Mouse (Mus musculus) C2C12 (cell line): ENCODE results near the gene Slc7a4. TPM values are rescaled to one million over a fixed set of nuclear protein-coding genes. Genes with fewer than 3 reads are reported as not detected.

Experiments used
- H3K27me3 ChIP-seq: one replicate; pipeline ENCODE4 v1.6.1; 2011; ENCODE audit not compliant: control insufficient read depth, insufficient read depth, insufficient read length
- H3K36me3 ChIP-seq: one replicate; pipeline ENCODE4 v1.6.1; 2011; ENCODE audit not compliant: control insufficient read depth, insufficient read depth
- H3K4me3 ChIP-seq: one replicate; pipeline ENCODE4 v1.5.1; 2011; ENCODE audit warnings: mild to moderate bottlenecking, control low read depth; ENCODE audit not compliant: poor library complexity, insufficient read depth, severe bottlenecking
- H3K79me2 ChIP-seq: one replicate; pipeline ENCODE4 v1.6.1; 2011; ENCODE audit not compliant: control insufficient read depth, insufficient read depth
- H3K79me3 ChIP-seq: one replicate; pipeline ENCODE4 v1.6.1; 2011; ENCODE audit warnings: low read depth, control low read depth
- H3ac ChIP-seq: one replicate; pipeline ENCODE3; 2011; ENCODE audit warnings: low read depth; ENCODE audit not compliant: control insufficient read depth, insufficient read length
- CEBPB ChIP-seq: IDR thresholded peaks from one replicate; pipeline ENCODE4 v1.6.1; 2011; ENCODE audit warnings: low read depth, mild to moderate bottlenecking, control low read depth, moderate library complexity
- CTCF ChIP-seq: IDR thresholded peaks from one replicate; pipeline ENCODE4 v1.5.1; 2011; ENCODE audit not compliant: control insufficient read depth, insufficient read depth, insufficient read length
- FOSL1 ChIP-seq: IDR thresholded peaks from one replicate; pipeline ENCODE4 v1.8.0; 2011; ENCODE audit warnings: mild to moderate bottlenecking, low read length; ENCODE audit not compliant: poor library complexity, insufficient read depth, severe bottlenecking
- MAX ChIP-seq: IDR thresholded peaks from one replicate; pipeline ENCODE4 v1.6.1; 2011; ENCODE audit warnings: mild to moderate bottlenecking, control low read depth
- MYOD1 ChIP-seq: IDR thresholded peaks from one replicate; pipeline ENCODE4 v1.6.1; 2011; ENCODE audit warnings: low read depth; ENCODE audit not compliant: control insufficient read depth, insufficient read length
- MYOG ChIP-seq: IDR thresholded peaks from one replicate; pipeline ENCODE4 v1.6.1; 2011; ENCODE audit not compliant: control insufficient read depth, insufficient read length; ENCODE audit errors: extremely low read depth
- USF1 ChIP-seq: IDR thresholded peaks from one replicate; pipeline ENCODE4 v1.6.1; 2011; ENCODE audit warnings: low read depth, mild to moderate bottlenecking, control low read depth, moderate library complexity
- polyA plus RNA-seq: library from polyadenylated mRNA; unstranded; fragments of >200 nt; fragmentation: generic; extraction: Trizol; gene quantifications from one replicate; pipeline ENCODE4 v1.2.1, GENCODE M21; 2012; ENCODE audit warnings: missing spikeins

The Slc7a4 gene
- polyA plus RNA-seq, 1 experiment: 1.4 TPM

DNA sequence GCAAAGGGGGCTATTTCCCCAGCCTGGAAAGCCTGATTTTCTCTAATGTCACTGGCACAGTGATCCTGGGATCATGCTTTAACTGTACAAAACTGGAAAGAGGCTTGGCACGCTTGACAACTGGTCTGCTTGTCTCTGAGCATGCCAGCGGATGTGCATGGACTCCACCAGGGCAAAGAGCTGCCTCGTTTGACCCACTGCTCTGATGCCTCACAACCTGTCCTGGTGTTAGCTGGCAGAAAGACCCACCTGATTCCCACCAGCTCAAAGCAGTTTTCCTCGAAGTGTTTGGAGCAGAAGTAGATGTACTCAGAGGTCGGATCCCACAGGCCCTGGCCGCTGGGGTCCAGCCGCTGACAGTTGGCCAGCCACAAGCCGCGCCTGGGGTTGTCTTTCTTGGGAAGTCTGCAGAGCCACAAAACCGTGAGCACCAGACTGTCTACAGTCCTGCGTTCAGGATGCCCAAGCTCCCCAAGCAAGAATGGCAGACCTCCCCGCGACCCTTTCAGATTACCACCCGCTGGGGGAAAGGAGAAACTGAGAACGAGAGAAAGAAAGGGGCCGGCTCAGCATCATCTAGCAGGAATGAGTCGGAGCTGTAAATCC is 52.9 kb downstream of the Slc7a4 start:
- Histone ChIP-seq H3K27me3 (no peaks in the 10 kb centered on the region), H3ac (peak overlapping the region; percentile 83), H3K79me2 (peaks cover 32% of the 10 kb centered on the region), H3K36me3 (peaks cover 41% of the 10 kb centered on the region), H3K79me3 (peaks cover 18% of the 10 kb centered on the region), H3K4me3 (peak overlapping the region; percentile 85)
- TF ChIP-seq USF1 (no peak), MAX (no peak), MYOG (no peak), FOSL1 (no peak), MYOD1 (no peak), CEBPB (no peak), CTCF (no peak)

- peaks cover 58% of the 10 kb centered on the region for H3K36me3 ChIP-seq
- no peak overlapping the region for H3ac ChIP-seq
- peaks cover 18% of the 10 kb centered on the region for H3K79me3 ChIP-seq
- no peak overlapping the region for H3K4me3 ChIP-seq
- peaks cover 32% of the 10 kb centered on the region for H3K79me2 ChIP-seq
- H3K27me3 ChIP-seq: no peaks in the 10 kb centered on the region
- TF ChIP-seq CTCF (no peak), MYOG (no peak), CEBPB (no peak), MYOD1 (no peak), FOSL1 (no peak), USF1 (no peak)
Observed at GRCm38 (mm10) chr16:17528276-17528675, 54.7 kb downstream of the Slc7a4 start.

- H3K79me3 ChIP-seq: peaks cover 18% of the 10 kb centered on the region
- no peak for TF ChIP-seq MYOD1
- TF ChIP-seq MAX: no peak
- TF ChIP-seq CTCF: no peak
- TF ChIP-seq USF1: no peak
- no peak for TF ChIP-seq FOSL1
- no peak for TF ChIP-seq CEBPB
- TF ChIP-seq MYOG: no peak
- H3K36me3 ChIP-seq: peaks cover 63% of the 10 kb centered on the region
- no peaks in the 10 kb centered on the region for H3K27me3 ChIP-seq
- H3K79me2 ChIP-seq: peaks cover 32% of the 10 kb centered on the region
- no peak overlapping the region for H3ac ChIP-seq
- no peak overlapping the region for H3K4me3 ChIP-seq
Observed at GRCm38 (mm10) chr16:17527606-17528005, 55.4 kb downstream of the Slc7a4 start.

GRCm38 (mm10) chr16:17526223-17526622 is 56.8 kb downstream of the Slc7a4 start:
- peaks cover 18% of the 10 kb centered on the region for H3K79me3 ChIP-seq
- no peaks in the 10 kb centered on the region for H3K27me3 ChIP-seq
- TF ChIP-seq CTCF (no peak), MYOD1 (no peak), USF1 (no peak), CEBPB (no peak), MYOG (no peak), MAX (no peak), FOSL1 (no peak)
- H3K79me2 ChIP-seq: peaks cover 28% of the 10 kb centered on the region
- H3K36me3 ChIP-seq: peaks cover 70% of the 10 kb centered on the region
- H3K4me3 ChIP-seq: no peak overlapping the region
- no peak overlapping the region for H3ac ChIP-seq

DNA sequence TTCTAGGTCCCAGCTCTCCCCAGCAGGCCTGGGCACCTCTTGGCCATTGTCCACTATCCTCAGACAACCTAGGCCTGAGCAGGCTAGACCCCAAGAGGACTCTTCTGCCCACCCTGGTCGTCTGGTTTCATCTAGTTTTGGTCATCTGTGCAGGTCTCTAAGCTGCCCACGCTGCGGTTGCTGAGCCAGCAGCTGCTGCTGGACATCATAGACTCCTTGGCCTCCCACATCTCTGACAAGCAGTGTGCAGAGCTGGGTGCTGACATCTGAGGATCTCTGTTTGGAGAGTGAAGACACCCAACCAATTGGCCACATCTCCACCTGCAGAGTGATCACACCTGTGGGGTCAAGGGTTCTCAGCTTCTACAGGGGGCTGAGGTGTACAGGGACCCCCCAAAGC is 57.5 kb downstream of the Slc7a4 start:
- Histone ChIP-seq H3K79me2 (peaks cover 26% of the 10 kb centered on the region), H3K79me3 (peaks cover 18% of the 10 kb centered on the region), H3ac (no peak overlapping the region), H3K4me3 (no peak overlapping the region), H3K27me3 (no peaks in the 10 kb centered on the region), H3K36me3 (peaks cover 76% of the 10 kb centered on the region)
- TF ChIP-seq USF1: no peak
- TF ChIP-seq MAX: no peak
- no peak for TF ChIP-seq MYOG
- TF ChIP-seq FOSL1: no peak
- TF ChIP-seq CEBPB: no peak
- no peak for TF ChIP-seq MYOD1
- no peak for TF ChIP-seq CTCF

GRCm38 (mm10) chr16:17524156-17524555 is 58.9 kb downstream of the Slc7a4 start:
- H3K79me3 ChIP-seq: peaks cover 6% of the 10 kb centered on the region
- no peaks in the 10 kb centered on the region for H3K27me3 ChIP-seq
- H3K4me3 ChIP-seq: no peak overlapping the region
- H3K79me2 ChIP-seq: peaks cover 13% of the 10 kb centered on the region
- H3ac ChIP-seq: no peak overlapping the region
- H3K36me3 ChIP-seq: peaks cover 87% of the 10 kb centered on the region
- TF ChIP-seq MYOG (no peak), CEBPB (no peak), MAX (no peak), CTCF (no peak), MYOD1 (no peak), USF1 (no peak), FOSL1 (no peak)

Other genes with a start within 250 kb of the Slc7a4 start
- gene Snap29, start 177.2 kb downstream of the Slc7a4 start, polyA plus RNA-seq: 9.1 TPM
- 39.5 TPM for gene Pi4ka, start 176.9 kb downstream of the Slc7a4 start, polyA plus RNA-seq
- 15.2 TPM for gene Crkl, start 131.2 kb downstream of the Slc7a4 start, polyA plus RNA-seq
- not detected for gene Aifm3, start 93.6 kb downstream of the Slc7a4 start, polyA plus RNA-seq
- 69.0 TPM for gene Lztr1, start 74.5 kb downstream of the Slc7a4 start, polyA plus RNA-seq
- 55.7 TPM for gene Thap7, start 52.1 kb downstream of the Slc7a4 start, polyA plus RNA-seq
- gene Lrrc74b, start 22.0 kb downstream of the Slc7a4 start, polyA plus RNA-seq: 0.06 TPM
- 1.9 TPM for gene P2rx6, start 21.3 kb downstream of the Slc7a4 start, polyA plus RNA-seq
- gene Smpd4, start 36.1 kb upstream of the Slc7a4 start, polyA plus RNA-seq: 26.5 TPM
- gene Ccdc74a, start 63.3 kb upstream of the Slc7a4 start, polyA plus RNA-seq: 9.6 TPM
- gene Med15, start 149.7 kb upstream of the Slc7a4 start, polyA plus RNA-seq: 45.9 TPM
- 83.6 TPM for gene Klhl22, start 176.4 kb upstream of the Slc7a4 start, polyA plus RNA-seq
- gene Scarf2, start 214.1 kb upstream of the Slc7a4 start, polyA plus RNA-seq: 38.5 TPM
- gene B830017H08Rik, start 249.9 kb upstream of the Slc7a4 start, polyA plus RNA-seq: not detected